Mouse (Mus musculus) forebrain, embryonic 10.5 days (tissue): ENCODE measurements around the gene Crhr1. TPM values are rescaled to one million over a fixed set of nuclear protein-coding genes. Genes with fewer than 3 reads are reported as not detected.
A peak's percentile ranks its signal among the peaks of the same experiment; 100 is the strongest.
"Not testable (repeated sequence)": the region's sequence is repeated elsewhere in the genome, so short reads cannot be mapped to it uniquely, and the experiment has no call there.

Experiments
- DNase-seq: peaks from one replicate; pipeline ENCODE4 v3.0.0-alpha.2; 2017; ENCODE audit warnings: low spot score; ENCODE audit errors: extremely low spot score
- H3K27ac ChIP-seq: fragments of 300-500 bp; sonication (generic); 2 replicates; pipeline ENCODE4 v1.5.1; 2016; ENCODE audit warnings: mild to moderate bottlenecking
- H3K27me3 ChIP-seq: fragments of 300-500 bp; sonication (generic); 2 replicates; pipeline ENCODE4 v1.6.1; 2016; ENCODE audit warnings: mild to moderate bottlenecking; ENCODE audit not compliant: poor library complexity, severe bottlenecking
- H3K36me3 ChIP-seq: fragments of 300-500 bp; sonication (generic); replicated peaks from 2 replicates; pipeline ENCODE4 v1.6.1; 2016; ENCODE audit warnings: mild to moderate bottlenecking, moderate library complexity
- H3K4me1 ChIP-seq: fragments of 300-500 bp; sonication (generic); 2 replicates; pipeline ENCODE4 v1.6.1; 2016
- H3K4me3 ChIP-seq: fragments of 300-500 bp; sonication (generic); 2 replicates; pipeline ENCODE4 v1.5.1; 2016; ENCODE audit warnings: mild to moderate bottlenecking, moderate library complexity
- H3K9me3 ChIP-seq: fragments of 300-500 bp; sonication (generic); 2 replicates; pipeline ENCODE4 v1.6.1; 2016; ENCODE audit warnings: mild to moderate bottlenecking, moderate library complexity
- whole genome bisulfite sequencing: fragments of 180-500 bp; shearing (Covaris S2); methylation state at CpG from one replicate; pipeline ENCODE4 v1.1.7; 2016; 5-methylcytosine and 5-hydroxymethylcytosine counted together
- polyA plus RNA-seq: library from polyadenylated mRNA; unstranded; fragments of >200 nt; fragmentation: Nextera tagmentation; extraction: Ambion mirVana; gene quantifications from 2 replicates; pipeline ENCODE4 v1.2.1, GENCODE M21; 2016

Crhr1 gene
- polyA plus RNA-seq, 1 experiment from 2014 or later: 0.22 TPM

DNA sequence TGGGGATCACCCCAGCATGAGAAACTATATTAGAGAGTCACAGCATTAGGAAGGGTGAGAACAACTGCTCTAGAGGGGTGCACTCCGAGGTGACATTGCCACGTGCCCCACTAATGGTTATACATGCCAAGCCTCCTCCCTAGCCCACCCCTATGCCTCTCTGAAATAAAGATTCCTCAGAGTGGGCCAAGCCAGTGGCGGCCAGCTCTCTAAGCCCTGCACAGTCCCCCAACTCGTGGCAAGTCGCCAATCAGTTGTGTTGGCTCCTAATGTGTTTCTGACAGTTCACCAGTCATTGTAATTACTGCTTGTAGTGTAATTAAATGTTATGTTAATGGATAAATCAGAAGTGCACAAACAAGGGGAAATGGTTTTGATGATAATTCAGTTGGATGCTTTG, 47.1 kb downstream of the Crhr1 start:
- Histone ChIP-seq H3K27me3 (no peaks in the 10 kb centered on the region), H3K27ac (no peak overlapping the region), H3K36me3 (no peaks in the 10 kb centered on the region), H3K4me3 (no peak overlapping the region), H3K4me1 (peaks cover 4% of the 10 kb centered on the region; the same call in 1 of the 2 replicates), H3K9me3 (no peaks in the 10 kb centered on the region)
- WGBS: 86% methylated on average over 5 of the region's 5 CpGs
- no peak for DNase-seq

DNA sequence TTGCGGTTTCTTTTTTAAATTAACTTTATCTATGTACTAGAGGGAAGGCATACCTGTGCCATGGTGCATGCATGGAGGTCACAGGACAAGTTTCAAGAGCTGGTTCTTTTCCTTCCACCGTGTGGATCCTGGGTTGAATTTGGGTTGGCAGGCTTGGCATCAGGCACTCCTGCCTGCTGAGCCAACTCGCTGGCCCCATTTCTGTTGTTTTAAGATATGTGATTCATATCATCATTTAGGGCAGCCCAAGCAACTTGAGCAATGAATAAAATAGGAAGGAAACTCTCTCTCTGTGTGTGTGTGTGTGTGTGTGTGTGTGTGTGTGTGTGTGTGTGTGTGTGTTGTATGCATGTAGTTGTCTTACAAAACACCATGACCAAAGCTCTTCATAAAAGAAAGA, 49.5 kb downstream of the Crhr1 start:
- H3K4me3 ChIP-seq: no peak overlapping the region
- H3K4me1 ChIP-seq: peaks cover 4% of the 10 kb centered on the region; the same call in 1 of the 2 replicates
- no peaks in the 10 kb centered on the region for H3K27me3 ChIP-seq
- WGBS: 88% methylated on average over 3 of the region's 3 CpGs
- no peaks in the 10 kb centered on the region for H3K36me3 ChIP-seq
- DNase-seq: no peak
- no peak overlapping the region for H3K27ac ChIP-seq
- H3K9me3 ChIP-seq: no peaks in the 10 kb centered on the region

DNA sequence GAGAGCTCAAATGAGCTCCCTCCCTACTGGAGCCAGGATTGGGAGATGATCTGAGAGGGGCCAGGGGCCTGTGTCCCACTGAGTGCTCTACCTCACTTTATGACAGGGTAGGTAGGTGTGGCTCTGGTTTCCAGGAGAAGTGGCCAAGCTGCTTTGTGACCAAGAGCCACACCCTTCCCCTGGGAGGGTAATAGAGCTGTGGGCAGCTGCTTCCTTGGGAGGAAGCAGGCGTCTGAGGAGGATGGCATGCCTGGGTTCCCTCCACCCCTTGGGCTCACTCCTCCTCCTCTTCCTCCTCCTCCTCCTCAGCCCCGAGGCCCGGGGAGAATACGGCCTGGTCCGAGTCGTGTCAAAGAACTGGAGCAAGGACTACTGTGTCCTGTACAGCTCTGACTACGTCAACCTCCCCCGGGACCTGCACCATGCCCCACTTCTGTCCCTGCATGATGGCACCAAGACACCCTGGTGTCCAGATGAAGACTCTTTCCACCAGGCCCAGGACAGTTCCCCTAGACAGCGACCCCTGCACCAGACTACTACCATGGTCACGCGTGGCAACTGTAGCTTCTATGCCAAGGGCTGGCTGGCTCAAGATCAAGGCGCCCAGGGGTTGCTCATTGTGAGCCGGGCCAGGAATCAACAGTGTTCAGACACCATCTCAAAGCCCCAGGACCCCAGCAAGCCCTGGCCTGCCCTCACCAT, 53.6 kb downstream of the Crhr1 start, which contains the start of gene Sppl2c:
Sppl2c (plus strand) TSS at position 193 of the 702 bp plus-strand sequence.
- Histone ChIP-seq H3K4me3 (no peak within 1 kb of the TSS), H3K27ac (no peak within 1 kb of the TSS), H3K27me3 (no peaks in the 10 kb centered on the region), H3K4me1 (no peaks in the 10 kb centered on the region), H3K36me3 (no peaks in the 10 kb centered on the region), H3K9me3 (no peaks in the 10 kb centered on the region)
- DNase-seq: no peak
- WGBS: 86% methylated on average over 13 of the region's 13 CpGs

DNA sequence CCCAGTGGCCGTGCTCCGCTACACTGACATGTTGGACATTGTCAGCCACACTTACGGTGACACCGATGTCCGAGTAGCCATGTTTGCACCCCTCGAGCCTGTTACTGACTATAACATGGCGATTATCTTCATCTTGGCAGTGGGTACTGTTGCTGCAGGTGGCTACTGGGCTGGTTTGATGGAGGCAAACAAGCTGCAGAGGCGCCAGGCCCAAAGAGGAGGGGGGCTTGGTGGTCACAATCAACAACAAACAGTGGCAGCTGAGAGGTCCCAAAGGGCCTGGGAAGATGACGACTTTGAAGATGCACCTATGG, 54.1 kb downstream of the Crhr1 start:
- 92% methylated on average over 9 of the region's 9 CpGs for WGBS
- H3K27ac ChIP-seq: no peak overlapping the region
- no peaks in the 10 kb centered on the region for H3K4me1 ChIP-seq
- H3K36me3 ChIP-seq: no peaks in the 10 kb centered on the region
- DNase-seq: no peak
- no peaks in the 10 kb centered on the region for H3K27me3 ChIP-seq
- H3K9me3 ChIP-seq: no peaks in the 10 kb centered on the region
- no peak overlapping the region for H3K4me3 ChIP-seq

DNA sequence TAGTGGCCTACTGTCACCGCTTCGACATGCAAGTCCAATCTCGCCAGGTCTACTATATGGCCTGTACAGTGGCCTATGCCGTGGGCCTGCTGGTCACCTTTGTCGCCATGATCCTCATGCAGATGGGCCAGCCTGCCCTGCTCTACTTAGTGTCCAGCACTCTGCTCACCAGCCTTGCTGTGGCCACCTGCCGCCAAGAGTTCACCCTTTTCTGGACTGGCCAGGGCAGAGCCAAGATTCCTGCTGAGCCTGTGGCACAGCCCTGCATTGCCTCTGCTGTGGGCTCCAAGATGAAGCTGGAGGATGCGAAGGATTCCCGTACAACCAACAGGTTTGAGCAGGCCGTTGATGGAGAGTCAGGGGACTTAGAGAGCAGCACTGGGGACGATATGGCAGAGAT, 55.1 kb downstream of the Crhr1 start:
- H3K27me3 ChIP-seq: no peaks in the 10 kb centered on the region
- H3K4me3 ChIP-seq: no peak overlapping the region
- WGBS: 93% methylated on average over 10 of the region's 10 CpGs
- no peaks in the 10 kb centered on the region for H3K36me3 ChIP-seq
- H3K27ac ChIP-seq: no peak overlapping the region
- DNase-seq: no peak
- H3K9me3 ChIP-seq: no peaks in the 10 kb centered on the region
- H3K4me1 ChIP-seq: no peaks in the 10 kb centered on the region

DNA sequence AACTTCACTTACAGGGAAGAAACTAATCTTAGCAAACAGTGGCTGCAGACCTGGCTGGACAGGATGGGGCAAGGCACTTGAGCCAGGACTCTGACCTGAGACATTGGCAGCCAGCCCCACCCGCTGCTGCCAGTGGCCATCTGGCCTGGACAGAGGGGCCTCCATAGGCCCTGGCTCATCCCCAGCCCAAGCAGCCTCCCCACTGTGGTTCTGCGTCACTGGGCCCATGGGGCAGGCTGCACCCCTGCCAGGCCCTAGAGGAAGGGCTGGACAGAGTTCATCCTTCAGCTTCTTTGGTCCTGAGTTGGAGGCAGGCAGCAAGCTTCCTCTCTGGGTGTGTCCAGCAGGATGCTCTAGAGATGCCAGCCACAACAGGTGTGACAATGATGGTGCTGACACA, 57.4 kb downstream of the Crhr1 start:
- DNase-seq: no peak
- H3K36me3 ChIP-seq: no peaks in the 10 kb centered on the region
- no peak overlapping the region for H3K4me3 ChIP-seq
- no peaks in the 10 kb centered on the region for H3K27me3 ChIP-seq
- no peaks in the 10 kb centered on the region for H3K9me3 ChIP-seq
- no peak overlapping the region for H3K27ac ChIP-seq
- WGBS: 81% methylated on average over 2 of the region's 2 CpGs
- no peaks in the 10 kb centered on the region for H3K4me1 ChIP-seq

DNA sequence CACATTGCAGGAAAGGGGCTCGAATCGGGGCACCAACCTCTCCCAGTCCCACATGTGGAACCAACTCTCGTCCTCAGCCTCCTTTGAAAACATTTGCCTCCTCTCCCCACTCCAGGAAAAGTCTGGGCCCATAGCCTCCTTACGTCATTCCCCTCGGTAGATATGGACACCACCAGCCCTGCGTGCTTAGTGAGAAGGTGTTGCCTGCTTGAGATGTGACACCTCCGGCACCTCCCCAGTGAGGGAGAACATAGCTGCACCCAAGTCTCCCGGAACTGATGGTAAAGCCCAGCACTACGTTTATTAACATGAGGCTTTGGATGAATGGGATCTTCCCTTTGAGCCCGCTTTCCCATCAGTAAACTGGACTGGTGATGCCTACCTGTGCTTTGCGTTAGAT, 62.7 kb downstream of the Crhr1 start:
- Histone ChIP-seq H3K9me3 (no peaks in the 10 kb centered on the region), H3K27ac (no peak overlapping the region), H3K4me3 (no peak overlapping the region), H3K4me1 (peaks cover 3% of the 10 kb centered on the region; the same call in 1 of the 2 replicates), H3K27me3 (peaks cover 20% of the 10 kb centered on the region; the same call in 1 of the 2 replicates), H3K36me3 (no peaks in the 10 kb centered on the region)
- 80% methylated on average over 11 of the region's 11 CpGs for WGBS
- DNase-seq: no peak

DNA sequence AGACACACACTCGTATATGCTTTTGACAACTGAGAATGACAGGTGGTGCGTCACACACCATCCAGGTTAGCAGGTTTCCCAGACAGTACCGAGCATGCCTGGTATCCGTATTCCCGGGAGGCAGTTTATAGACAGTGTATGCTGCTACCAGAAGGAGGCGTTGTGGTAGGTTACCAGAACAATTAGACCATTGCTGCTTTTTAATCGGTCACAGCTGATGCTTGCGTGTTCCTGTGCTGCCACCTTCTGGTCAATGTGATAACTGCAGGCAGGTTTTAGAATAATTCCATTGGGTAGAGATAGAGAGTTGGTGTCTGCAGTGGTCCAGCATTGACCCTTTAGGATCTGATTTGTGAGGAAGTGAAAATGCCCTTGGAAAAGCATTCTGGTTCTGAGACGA, 63.1 kb downstream of the Crhr1 start:
- Histone ChIP-seq H3K27ac (no peak overlapping the region), H3K36me3 (no peaks in the 10 kb centered on the region), H3K27me3 (peaks cover 20% of the 10 kb centered on the region; the same call in 1 of the 2 replicates), H3K4me3 (no peak overlapping the region), H3K9me3 (no peaks in the 10 kb centered on the region), H3K4me1 (peaks cover 3% of the 10 kb centered on the region; the same call in 1 of the 2 replicates)
- WGBS: 10% methylated on average over 9 of the region's 9 CpGs
- peak; percentile 83 for DNase-seq

DNA sequence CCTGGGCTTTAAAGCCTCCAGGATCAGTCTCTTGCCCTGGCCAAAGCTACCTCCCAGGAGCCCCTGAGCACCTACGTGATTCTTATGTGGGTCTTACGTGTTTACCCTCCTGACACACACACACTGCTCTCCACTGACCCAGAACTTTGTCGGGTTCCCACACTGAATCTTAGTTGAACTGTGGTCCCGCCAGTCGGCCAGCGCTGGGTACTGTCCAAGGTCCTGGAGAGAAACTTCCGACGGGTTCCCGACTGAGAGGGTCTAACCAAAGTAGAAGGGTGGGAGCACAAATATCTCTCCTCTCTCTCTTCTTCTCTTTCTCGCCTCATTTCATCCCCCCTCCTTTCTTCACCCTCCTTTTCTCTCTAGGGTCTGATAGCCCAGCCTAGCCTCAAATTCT, 65.2 kb downstream of the Crhr1 start:
- H3K4me3 ChIP-seq: no peak overlapping the region
- no peaks in the 10 kb centered on the region for H3K36me3 ChIP-seq
- peaks cover 3% of the 10 kb centered on the region; the same call in 1 of the 2 replicates for H3K4me1 ChIP-seq
- H3K27ac ChIP-seq: no peak overlapping the region
- WGBS: 9% methylated on average over 10 of the region's 10 CpGs
- H3K27me3 ChIP-seq: peaks cover 20% of the 10 kb centered on the region; the same call in 1 of the 2 replicates
- DNase-seq: peak; percentile 44
- peaks cover 12% of the 10 kb centered on the region for H3K9me3 ChIP-seq

DNA sequence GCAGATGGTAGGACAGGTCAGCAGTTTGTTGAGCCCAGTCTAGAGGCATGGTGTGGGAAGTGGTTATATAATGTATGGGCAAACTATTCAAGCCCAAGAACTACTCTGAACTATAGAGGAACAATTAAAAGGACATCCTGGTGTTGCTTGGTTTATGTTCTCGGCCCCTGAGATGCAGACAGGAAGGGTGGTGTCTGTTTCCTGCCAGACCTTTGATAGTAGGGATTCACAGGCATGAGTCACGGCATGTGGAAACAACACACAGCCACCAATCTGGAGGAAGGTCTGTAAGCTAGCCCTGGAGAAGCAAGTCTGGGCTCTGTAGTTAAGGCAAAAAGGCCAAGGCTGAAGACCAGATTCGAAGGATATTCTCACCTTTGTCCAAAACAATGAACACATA, 70.6 kb downstream of the Crhr1 start:
- whole genome bisulfite sequencing: 88% methylated on average over 3 of the region's 3 CpGs
- H3K27me3 ChIP-seq: 0 out of 2 replicates have a peak, but pooled peaks cover 2% of the 10 kb centered on the region
- peaks cover 12% of the 10 kb centered on the region for H3K9me3 ChIP-seq
- no peaks in the 10 kb centered on the region for H3K4me1 ChIP-seq
- H3K36me3 ChIP-seq: no peaks in the 10 kb centered on the region
- no peak overlapping the region for H3K27ac ChIP-seq
- H3K4me3 ChIP-seq: no peak overlapping the region
- no peak for DNase-seq

DNA sequence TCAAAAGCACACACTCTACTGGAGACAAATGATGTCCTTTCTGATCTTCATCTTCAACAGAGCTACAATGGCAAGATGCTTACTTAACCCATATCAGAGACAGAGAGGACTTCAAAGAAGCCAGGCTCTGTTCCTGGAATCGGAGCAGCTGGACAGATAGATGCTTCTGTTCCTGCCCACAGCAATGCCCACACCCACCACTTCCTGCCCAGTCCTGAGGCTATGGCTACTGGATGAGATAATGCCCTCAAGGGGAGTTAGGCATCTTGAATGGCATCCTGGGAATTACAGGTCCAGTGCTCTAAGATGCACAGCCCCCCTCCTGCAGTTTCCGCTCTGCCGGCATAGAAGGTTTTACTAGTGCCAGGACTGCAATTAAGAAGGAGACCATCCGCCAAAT, 73.9 kb downstream of the Crhr1 start:
- WGBS: 89% methylated on average over 4 of the region's 4 CpGs
- no peak for DNase-seq
- Histone ChIP-seq H3K27me3 (no peaks in the 10 kb centered on the region), H3K27ac (no peak overlapping the region), H3K9me3 (peaks cover 10% of the 10 kb centered on the region), H3K4me1 (no peaks in the 10 kb centered on the region), H3K4me3 (no peak overlapping the region), H3K36me3 (no peaks in the 10 kb centered on the region)

DNA sequence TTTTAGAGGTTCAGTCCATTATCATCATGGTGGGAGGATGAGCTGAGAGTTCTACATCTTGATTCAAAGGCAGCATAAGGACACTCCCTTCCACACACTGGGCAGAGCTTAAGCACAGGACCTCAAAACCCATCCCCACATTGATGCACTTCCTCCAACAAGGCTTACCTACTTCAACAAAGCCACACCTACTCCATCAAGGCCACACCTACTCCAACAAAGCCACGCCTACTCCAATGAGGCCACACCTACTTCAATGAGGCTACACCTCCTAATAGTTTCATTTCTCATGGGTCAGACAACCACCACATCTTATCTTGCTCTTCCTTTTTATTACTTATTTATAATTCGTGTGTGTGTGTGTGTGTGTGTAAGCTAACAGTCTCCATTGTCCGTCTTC, 76.4 kb downstream of the Crhr1 start:
- no peaks in the 10 kb centered on the region for H3K4me1 ChIP-seq
- no peak overlapping the region for H3K27ac ChIP-seq
- WGBS: 84% methylated on average over 3 of the region's 3 CpGs
- no peaks in the 10 kb centered on the region for H3K36me3 ChIP-seq
- no peak for DNase-seq
- H3K4me3 ChIP-seq: no peak overlapping the region
- H3K27me3 ChIP-seq: no peaks in the 10 kb centered on the region
- no peaks in the 10 kb centered on the region for H3K9me3 ChIP-seq

DNA sequence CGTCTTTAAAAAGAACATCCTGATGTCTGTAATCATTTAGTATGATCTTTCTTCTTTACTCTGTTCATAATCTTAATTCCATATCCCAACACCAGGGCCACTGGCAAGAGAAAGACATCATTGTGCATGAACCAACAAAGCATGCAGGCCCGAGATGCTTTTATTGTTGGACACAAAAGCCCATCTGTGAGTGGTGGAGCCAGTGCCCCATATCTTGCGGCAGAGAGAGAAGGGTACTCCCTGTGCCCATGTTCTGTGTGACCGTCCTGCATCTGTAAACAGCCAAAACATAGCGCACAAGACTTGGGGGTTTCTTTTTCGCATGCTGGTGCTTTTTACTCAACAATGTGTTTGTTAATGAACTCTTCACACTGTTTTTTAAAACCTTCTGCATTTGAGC, 78.6 kb downstream of the Crhr1 start:
- Histone ChIP-seq H3K36me3 (no peaks in the 10 kb centered on the region), H3K27me3 (no peaks in the 10 kb centered on the region), H3K9me3 (no peaks in the 10 kb centered on the region), H3K4me3 (no peak overlapping the region), H3K4me1 (no peaks in the 10 kb centered on the region), H3K27ac (no peak overlapping the region)
- 88% methylated on average over 6 of the region's 6 CpGs for WGBS
- no peak for DNase-seq

DNA sequence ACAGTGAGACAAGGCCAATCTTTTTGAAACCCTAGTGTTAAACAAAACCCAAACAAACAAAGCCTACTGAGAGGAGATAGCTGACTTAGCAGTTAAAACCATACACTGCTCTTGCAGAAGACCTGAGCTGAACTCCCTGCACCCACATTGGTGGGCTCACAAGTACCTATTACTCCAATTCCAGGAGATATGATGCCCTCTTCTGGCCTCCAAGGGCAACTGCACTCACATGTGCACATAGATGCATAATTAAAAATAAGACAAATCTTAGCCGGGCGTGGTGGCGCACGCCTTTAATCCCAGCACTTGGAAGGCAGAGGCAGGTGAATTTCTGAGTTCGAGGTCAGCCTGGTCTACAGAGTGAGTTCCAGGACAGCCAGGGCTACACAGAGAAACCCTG, 81.5 kb downstream of the Crhr1 start:
- H3K4me3 ChIP-seq, H3K4me1 ChIP-seq, H3K27ac ChIP-seq, H3K27me3 ChIP-seq, H3K9me3 ChIP-seq, H3K36me3 ChIP-seq, DNase-seq: not testable (repeated sequence)
- WGBS: 95% methylated on average over 5 of the region's 5 CpGs
